Mouse (Mus musculus) gastrocnemius, postnatal 10 days (tissue): ENCODE data around the gene Gm10647. TPM values are rescaled to one million over a fixed set of nuclear protein-coding genes. Genes with fewer than 3 reads are reported as not detected.

Source experiments
- total RNA-seq, 2 experiments: library from RNA; stranded (reverse); gene quantifications; 2 replicates each; pipeline ENCODE4 v1.2.3; 2021

Gene Gm10647
- total RNA-seq, 2 experiments from 2014 or later, result 0.14 to 0.25 TPM

Other genes starting within 250 kb of the Gm10647 start
- gene Usp3, start 203.9 kb upstream of the Gm10647 start, total RNA-seq, result 10 to 100 TPM; 23.1 to 29.7 TPM
- 1 to 10 TPM; 1.2 to 2.4 TPM for gene Car12, start 83.4 kb upstream of the Gm10647 start, total RNA-seq
- 1 to 10 TPM; 4.3 TPM for gene Aph1b, start 1.5 kb upstream of the Gm10647 start, total RNA-seq
- 1 to 10 TPM in 1 of 2 experiments, under 1 TPM in 1; 0.59 to 1.7 TPM for gene Aph1c, start 37.7 kb downstream of the Gm10647 start, total RNA-seq
- gene Rab8b, start 122.6 kb downstream of the Gm10647 start, total RNA-seq, result 10 to 100 TPM; 12.6 to 15.4 TPM
- 100 to 1,000 TPM; 215 to 237 TPM for gene Rps27l, start 149.0 kb downstream of the Gm10647 start, total RNA-seq
- gene Lactb, start 178.4 kb downstream of the Gm10647 start, total RNA-seq, result 10 to 100 TPM; 19.1 to 22.4 TPM